Mouse (Mus musculus): Measurements from ENCODE around the gene Treml4.
"Not testable (repeated sequence)": the region's sequence is repeated elsewhere in the genome, so short reads cannot be mapped to it uniquely, and the experiment has no call there.

Gene Treml4

GRCm38 (mm10) chr17:48274885-48275284 lies 10.8 kb downstream of the Treml4 start:
- DNase-seq (ENCODE audit: low spot score in 2 of 2) = peak; percentile 59 to 69

DNA sequence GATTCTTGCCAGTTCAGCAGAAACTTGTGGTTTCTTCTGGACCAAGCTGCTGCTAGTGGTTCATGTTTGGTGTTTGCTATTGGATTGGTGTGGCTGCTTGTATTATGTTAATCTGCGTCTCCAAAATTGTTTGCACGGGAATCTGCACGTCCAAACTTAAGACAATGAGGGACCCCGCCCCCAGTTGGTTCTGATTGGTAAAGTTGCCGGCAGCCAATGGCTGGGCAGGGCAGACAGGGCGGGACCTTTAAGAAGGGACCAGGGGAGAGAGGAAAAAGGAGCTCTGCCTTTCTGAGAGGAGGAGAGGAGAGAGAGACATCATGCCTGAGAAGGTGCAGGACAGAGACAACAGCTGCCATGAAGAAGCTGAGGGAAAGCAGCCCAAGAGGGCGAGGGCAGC lies 11.6 kb downstream of the Treml4 start:
- DNase-seq (ENCODE audit: low spot score in 2 of 2) = no peak

DNA sequence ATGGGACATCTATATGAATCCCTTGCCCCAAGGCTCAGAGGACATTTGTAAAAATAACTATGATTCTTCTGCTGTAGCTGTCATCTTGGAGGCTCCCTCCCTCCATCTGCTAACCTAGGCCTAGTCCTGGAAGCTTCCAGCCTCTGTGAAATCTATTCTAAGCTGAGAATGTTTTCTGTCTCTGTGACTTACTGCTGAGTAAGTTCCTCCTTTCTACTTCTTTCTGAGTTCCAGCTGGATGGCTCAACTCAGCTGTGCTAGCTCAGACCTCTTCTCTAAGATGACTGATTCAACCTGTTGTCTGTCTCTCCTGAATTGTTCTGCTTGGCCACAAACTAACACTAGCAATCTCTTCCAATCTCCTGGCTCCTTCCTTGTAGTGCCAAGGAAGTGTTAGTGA lies 14.3 kb downstream of the Treml4 start:
- no peak for DNase-seq (ENCODE audit: low spot score in 2 of 2)

DNA sequence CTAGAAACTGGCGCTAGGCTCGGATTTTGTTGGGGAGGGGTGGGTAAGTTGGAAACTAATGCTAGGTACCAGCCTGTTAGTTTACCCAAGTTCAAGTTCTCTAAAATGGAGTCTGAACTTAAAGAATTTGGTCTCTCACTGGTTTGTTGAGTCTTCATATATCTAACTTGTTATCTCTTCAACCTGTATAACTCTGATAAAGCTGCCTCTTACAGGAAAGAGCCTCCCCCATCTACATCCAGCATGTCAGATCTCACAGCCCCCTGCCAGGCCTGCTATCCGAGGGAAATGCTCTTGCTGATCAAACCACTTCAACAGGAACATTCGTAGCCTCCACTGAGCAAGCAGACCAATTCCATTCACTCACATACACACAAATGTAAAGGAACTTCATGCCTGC lies 14.9 kb downstream of the Treml4 start:
- no peak for DNase-seq (ENCODE audit: low spot score in 2 of 2)

DNA sequence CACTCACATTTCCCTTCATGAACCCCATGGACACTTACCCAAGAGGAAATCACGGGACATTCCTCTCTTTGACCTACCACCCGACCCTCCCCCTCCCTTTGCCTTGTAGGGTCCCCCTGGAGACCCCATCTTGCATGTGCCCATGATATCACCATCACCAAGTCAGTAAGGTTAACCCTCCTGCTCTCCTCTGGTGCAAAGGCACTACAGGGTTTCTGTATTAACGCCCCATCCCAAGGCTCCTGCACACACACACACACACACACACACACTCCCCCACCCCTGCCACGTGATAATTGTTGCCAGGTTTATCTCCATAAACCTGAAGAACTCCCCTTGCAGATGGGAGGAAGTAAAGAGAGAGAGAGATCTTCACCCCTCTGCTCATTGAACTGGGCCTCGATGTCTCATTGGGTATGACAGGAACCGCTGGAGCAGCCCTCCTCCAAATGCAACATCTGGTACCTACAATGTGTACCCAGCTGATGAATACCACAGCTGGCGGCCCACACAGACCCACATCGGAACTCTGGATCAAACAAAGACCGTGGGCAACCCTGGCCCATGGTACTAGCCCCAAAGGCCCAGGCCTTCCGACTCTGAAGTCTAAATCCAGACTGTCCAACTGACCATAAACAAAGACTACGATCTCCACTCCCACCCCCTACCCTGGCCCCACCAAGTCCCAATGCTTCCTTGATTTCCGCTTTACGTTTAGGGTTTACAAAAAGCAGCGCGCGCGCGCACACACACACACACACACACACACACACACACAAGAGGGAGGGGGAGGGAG lies 17.0 kb downstream of the Treml4 start:
- no peak for DNase-seq (ENCODE audit: low spot score in 2 of 2)

GRCm38 (mm10) chr17:48281739-48282085 lies 17.6 kb downstream of the Treml4 start:
- no peak for DNase-seq (ENCODE audit: low spot score in 2 of 2)

- DNase-seq (ENCODE audit: low spot score in 2 of 2) = no peak
Observed at GRCm38 (mm10) chr17:48286765-48287164, 22.7 kb downstream of the Treml4 start.

GRCm38 (mm10) chr17:48287276-48287675 lies 23.2 kb downstream of the Treml4 start:
- DNase-seq (ENCODE audit: low spot score in 2 of 2) = no peak

GRCm38 (mm10) chr17:48293500-48294194 lies 29.6 kb downstream of the Treml4 start:
- no peak for DNase-seq (ENCODE audit: low spot score in 2 of 2)

- no peak for DNase-seq (ENCODE audit: low spot score in 2 of 2)
Observed at GRCm38 (mm10) chr17:48299203-48299602, 35.1 kb downstream of the Treml4 start, which contains the start of gene Treml2. TSS of gene Treml2 (plus strand) at chr17:48299498.

DNA sequence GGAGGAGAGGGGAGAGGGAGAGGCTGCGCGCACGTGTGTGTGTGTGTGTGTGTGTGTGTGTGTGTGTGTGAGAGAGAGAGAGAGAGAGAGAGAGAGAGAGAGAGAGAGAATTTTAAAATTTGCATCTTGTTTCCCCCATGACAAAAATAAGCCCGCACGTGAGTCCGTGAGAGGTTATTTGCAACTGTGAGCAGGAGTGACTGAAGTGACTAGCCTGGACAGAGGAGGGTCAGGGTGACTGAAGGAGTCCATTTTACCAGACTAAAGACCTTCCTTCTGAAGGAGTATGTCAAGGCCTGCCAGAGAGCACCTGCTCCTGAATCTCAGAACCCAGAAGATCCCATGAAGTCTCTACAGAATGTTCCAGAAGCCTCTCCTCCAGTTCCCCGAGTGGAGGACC lies 35.7 kb downstream of the Treml4 start:
- DNase-seq (ENCODE audit: low spot score in 2 of 2) = no peak

- no peak for DNase-seq (ENCODE audit: low spot score in 2 of 2)
Observed at GRCm38 (mm10) chr17:48300199-48300598, 36.1 kb downstream of the Treml4 start.

DNA sequence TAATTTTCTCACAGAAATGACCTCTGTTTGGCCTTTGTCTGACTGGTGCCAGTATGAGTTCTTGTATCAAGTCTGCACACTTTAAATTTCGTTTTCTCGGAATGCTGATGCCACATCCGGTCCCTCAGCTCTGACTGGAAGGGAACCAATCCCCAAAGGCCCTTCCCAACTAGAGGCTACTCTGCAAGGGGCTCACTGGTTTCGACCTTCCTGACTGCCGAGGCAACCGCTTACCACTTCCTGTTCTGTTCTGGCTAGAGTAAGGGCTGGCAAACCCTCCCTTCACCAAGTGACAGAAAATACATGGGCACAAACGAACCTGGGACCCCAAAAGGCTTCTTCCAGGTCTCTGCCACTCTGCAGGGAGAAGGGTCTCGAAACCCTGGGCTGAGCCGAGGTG lies 36.8 kb downstream of the Treml4 start:
- no peak for DNase-seq (ENCODE audit: low spot score in 2 of 2)

DNA sequence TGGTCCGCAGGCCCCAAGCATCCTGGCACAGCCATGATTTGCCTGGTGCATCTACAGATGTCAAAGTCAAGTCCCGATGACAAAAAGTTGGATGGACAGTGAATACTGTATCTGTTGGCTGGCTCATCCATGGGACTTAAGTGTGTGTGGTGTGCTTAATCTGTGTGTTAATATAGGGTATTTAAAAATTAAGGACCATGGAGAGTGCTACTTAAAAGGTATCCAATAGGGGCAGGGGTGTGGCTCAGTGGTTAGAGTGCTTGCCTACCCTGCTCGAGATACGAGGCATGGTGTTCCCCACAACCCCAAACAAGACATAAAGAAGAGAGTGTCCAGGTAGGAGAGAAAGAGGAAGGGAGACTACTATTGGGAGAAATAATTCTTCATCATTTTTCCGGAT lies 37.7 kb downstream of the Treml4 start:
- no peak for DNase-seq (ENCODE audit: low spot score in 2 of 2)

DNA sequence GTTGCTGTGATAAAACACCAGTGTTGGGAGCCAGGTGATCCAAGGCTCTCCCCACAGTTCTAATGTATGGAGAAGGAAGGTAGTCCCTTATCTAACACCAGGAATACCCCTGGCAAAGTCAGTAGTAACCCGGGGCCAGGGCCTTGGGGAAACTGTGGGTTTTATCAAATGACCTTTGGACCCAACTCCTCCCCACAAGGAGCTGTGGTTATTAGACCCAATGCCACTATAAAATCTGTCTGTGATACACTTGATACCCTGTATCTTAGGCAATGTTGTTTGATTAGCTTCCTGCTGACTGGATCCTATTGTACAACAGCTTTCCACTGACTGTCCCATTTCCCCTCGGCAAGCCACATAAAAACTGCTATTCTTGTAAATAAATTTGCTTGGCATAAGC lies 48.0 kb downstream of the Treml4 start:
- no peak for DNase-seq (ENCODE audit: low spot score in 2 of 2)

DNA sequence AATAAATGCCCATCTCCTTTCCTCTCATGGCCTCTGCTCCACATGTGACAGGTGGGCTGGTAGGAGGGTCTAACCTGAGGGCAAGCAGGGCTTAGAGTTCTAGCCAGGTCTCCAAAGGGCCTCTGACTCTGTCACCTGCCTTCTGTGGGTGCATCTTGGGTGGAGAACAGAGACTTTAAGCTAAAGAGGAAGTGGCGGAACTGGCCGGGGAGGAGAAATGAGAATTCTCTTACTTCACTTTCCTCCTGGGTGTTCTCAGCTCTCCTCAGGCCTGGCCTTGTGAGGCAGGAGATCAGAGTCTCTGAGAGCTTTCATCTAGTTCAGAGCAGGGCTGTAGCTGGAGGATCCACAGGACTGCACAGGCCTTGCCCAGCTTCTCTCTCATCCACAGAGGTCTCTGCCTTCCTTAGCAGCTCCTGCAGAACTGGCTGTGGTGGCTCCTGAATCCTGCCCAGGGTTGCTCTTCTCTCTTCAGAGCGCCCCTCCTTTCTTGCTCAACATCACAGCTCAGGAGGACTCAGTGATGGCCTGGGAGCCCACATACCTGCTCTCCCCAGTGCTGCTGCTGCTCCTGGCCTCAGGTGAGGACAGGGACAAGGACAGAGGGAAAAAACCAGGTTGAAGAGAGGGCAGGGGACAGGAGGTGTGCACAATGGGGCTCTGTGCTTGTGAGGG lies 51.9 kb downstream of the Treml4 start, which contains the start of gene B430306N03Rik:
Gene B430306N03Rik (plus strand): TSS at position 237 of the 675 bp plus-strand sequence.
- not testable (repeated sequence) for DNase-seq (ENCODE audit: low spot score in 2 of 2)

- no peak for DNase-seq (ENCODE audit: low spot score in 2 of 2)
Observed at GRCm38 (mm10) chr17:48318686-48319085, 54.6 kb downstream of the Treml4 start.

DNA sequence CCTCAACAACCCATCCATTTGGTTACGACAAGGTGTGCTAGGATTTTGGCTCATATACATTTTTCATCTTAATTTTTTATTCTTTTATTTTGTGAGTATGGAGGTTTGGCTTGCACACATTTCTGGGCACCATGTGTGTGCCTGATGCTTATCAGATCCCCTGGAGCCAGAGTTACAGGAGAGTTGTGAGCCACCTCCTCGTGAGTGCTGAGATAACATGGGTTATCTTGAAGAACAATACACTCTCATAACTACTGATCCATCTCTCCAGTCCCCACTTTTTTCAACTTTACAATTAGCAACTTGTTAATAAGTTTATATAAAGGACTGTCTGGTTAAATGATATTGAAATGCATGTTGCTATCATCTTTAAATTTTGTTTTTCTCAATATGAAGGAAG lies 57.2 kb downstream of the Treml4 start:
- DNase-seq (ENCODE audit: low spot score in 2 of 2) = no peak

DNA sequence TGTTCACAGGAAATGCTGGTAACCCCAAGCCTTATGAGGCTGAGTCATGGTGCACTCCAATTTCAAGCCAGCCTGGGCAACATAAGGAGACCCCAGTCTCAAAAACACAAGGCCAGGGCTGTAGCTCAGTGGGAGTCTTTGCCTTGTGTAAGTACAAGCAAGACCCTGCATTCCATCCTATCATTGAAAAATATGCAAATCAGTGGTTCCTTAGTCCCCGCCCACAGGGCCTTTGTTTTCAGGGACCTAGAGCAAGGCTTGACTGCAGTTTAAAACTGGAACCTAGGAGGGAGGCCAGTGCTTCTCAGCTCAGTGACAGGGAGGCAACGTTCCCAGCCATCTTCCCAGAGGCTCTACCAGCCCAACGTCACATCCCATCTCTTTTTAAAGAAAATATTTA lies 59.1 kb downstream of the Treml4 start:
- DNase-seq (ENCODE audit: low spot score in 2 of 2) = no peak

- DNase-seq (ENCODE audit: low spot score in 2 of 2) = no peak
Observed at GRCm38 (mm10) chr17:48324258-48324657, 60.2 kb downstream of the Treml4 start.
